Mouse (Mus musculus) ES-Bruce4 (cell line): ENCODE measurements around the gene Ccdc158.

Experiments
- CTCF ChIP-seq: IDR thresholded peaks from one replicate; pipeline ENCODE4 v1.8.1; 2011; ENCODE audit warnings: low read depth, low read length
- EP300 ChIP-seq: IDR thresholded peaks from 2 replicates; pipeline ENCODE4 v1.6.1; 2011; ENCODE audit warnings: low read depth, low read length; ENCODE audit not compliant: insufficient read depth
- POLR2A ChIP-seq: IDR thresholded peaks from one replicate; pipeline ENCODE4 v1.8.1; 2011; ENCODE audit warnings: low read length; ENCODE audit not compliant: insufficient read depth

GRCm38 (mm10) chr5:92579559-92579958, 95.5 kb downstream of the Ccdc158 start:
- TF ChIP-seq POLR2A: no peak
- TF ChIP-seq CTCF: no peak
- TF ChIP-seq EP300: no peak
